Mouse (Mus musculus): ENCODE results near the gene Rtn1.

DNA sequence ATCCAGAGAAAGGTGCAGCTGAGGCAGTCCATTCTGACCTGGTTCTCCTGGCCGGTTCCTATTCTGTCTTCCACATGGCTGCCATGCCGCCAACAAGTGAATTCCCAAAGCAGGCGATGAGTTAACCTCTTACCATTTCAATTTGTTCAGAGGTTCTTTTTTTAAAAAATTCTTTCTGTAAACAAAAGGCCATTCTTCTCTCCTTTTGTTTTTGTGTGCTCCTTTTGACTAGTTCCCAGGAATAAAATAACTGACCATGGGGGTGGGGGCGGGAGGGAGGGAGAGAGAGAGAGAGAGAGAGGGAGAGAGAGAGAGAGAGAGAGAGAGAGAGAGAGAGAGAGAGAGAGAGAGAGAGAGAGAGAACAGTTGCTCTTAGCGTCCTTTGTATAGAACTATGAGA lies 3.8 kb downstream of the Rtn1 start:
- TF ChIP-seq CTCF (conservative IDR thresholded peaks at IDR 0.05; ENCODE audit: low read length) (no peak), NANOG (IDR thresholded peaks at IDR 0.05; ENCODE audit: borderline replicate concordance, low read length) (no peak), POU5F1 (IDR thresholded peaks at IDR 0.05; ENCODE audit: borderline replicate concordance, low read length) (no peak)

Measured in E14TG2a.4 (cell line).